Mouse (Mus musculus): ENCODE results near the gene 5830473C10Rik. TPM values are rescaled to one million over a fixed set of nuclear protein-coding genes. Genes with fewer than 3 reads are reported as not detected.

5830473C10Rik gene
- polyA plus RNA-seq, 1 experiment: 0.10 TPM

GRCm38 (mm10) chr5:90646398-90646797, 85.5 kb downstream of the 5830473C10Rik start:
- DNase-seq (ENCODE audit: extremely low spot score in 1 of 2, low spot score in 1 of 2): no peak

Other genes with a start within 250 kb of the 5830473C10Rik start
- gene Ankrd17, start 194.5 kb upstream of the 5830473C10Rik start, polyA plus RNA-seq (2012; rRNA removed): 50.2 and 55.1 TPM in 2 replicates
- 2.1 and 2.3 TPM in 2 replicates for gene Gm9958, start 193.9 kb upstream of the 5830473C10Rik start, polyA plus RNA-seq (2012; rRNA removed)
- 0.08 and 2.3 TPM in 2 replicates for gene Alb, start 100.2 kb upstream of the 5830473C10Rik start, polyA plus RNA-seq (2012; rRNA removed)
- gene Afp, start 70.4 kb upstream of the 5830473C10Rik start, polyA plus RNA-seq (2012; rRNA removed): 3.4 and 10.5 TPM in 2 replicates
- not detected in 2 replicates for gene Afm, start 42.2 kb upstream of the 5830473C10Rik start, polyA plus RNA-seq (2012; rRNA removed)
- 0.32 and 0.34 TPM in 2 replicates for gene Rassf6, start 79.5 kb downstream of the 5830473C10Rik start, polyA plus RNA-seq (2012; rRNA removed)
- gene Cxcl5, start 198.3 kb downstream of the 5830473C10Rik start, polyA plus RNA-seq (2012; rRNA removed): 1.5 and 1.6 TPM in 2 replicates
- 0.13 and 0.22 TPM in 2 replicates for gene Ppbp, start 207.4 kb downstream of the 5830473C10Rik start, polyA plus RNA-seq (2012; rRNA removed)
- 5.0 and 5.2 TPM in 2 replicates for gene Pf4, start 211.3 kb downstream of the 5830473C10Rik start, polyA plus RNA-seq (2012; rRNA removed)
- gene Cxcl3, start 225.0 kb downstream of the 5830473C10Rik start, polyA plus RNA-seq (2012; rRNA removed): not detected in 2 replicates
- not detected in 2 replicates for gene Cxcl15, start 233.4 kb downstream of the 5830473C10Rik start, polyA plus RNA-seq (2012; rRNA removed)